Mouse (Mus musculus): ENCODE measurements around the gene Abcg5. TPM values are rescaled to one million over a fixed set of nuclear protein-coding genes. Genes with fewer than 3 reads are reported as not detected.

The Abcg5 gene
- total RNA-seq, 2 experiments from 2014 or later = 0.12 TPM; not detected in 1

- no peak for DNase-seq (ENCODE audit: low spot score in 2 of 2)
- intact Hi-C loops (cut with DNase I) = no loop called here
Observed at GRCm38 (mm10) chr17:84688834-84689233, 6.0 kb upstream of the Abcg5 start.

DNA sequence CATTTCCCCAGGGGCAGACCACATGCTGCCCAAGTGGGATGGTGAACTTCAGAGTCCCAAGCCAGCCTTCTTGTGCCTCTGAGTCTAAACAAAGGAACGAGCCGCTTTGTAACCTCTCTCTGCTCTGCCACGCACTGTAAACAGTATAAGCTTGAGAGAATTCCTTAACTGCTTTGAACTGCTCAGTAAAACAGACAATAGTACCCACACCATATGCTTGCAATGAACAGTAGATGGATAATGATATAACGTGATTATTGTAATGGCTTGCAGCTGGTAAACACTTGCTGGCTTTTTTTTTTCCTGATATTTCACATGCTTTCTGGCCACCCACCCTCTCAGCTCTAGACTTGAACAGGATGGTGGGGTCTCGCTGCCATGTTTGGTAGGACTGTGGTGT, 5.2 kb upstream of the Abcg5 start:
- DNase-seq (ENCODE audit: low spot score in 2 of 2) = no peak
- intact Hi-C loops (cut with DNase I) = loop anchor here (1.0 kb wide), 1 partner anchor 23 kb away; no protein-coding TSS in a partner anchor

DNA sequence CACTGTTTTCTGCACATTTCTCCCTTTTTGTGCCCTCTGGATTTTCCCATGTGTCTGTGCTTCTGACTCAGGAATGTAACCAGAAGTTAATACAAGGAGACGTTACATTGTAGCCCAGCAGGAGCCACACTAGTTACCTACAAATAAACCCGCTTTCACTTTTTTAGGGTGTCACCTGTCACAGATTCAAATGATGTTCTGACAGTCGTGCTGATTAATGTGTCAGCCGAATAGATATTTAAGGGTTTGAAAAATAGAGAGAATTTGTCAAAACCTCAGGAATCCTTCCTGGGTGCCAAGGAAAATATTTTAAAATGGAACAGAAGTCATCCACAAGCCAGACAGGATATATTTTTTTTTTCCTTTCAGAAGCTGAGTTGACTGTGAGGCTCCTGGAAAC, 2.5 kb upstream of the Abcg5 start:
- no peak for DNase-seq (ENCODE audit: low spot score in 2 of 2)
- intact Hi-C loops (cut with DNase I) = no loop called here

DNA sequence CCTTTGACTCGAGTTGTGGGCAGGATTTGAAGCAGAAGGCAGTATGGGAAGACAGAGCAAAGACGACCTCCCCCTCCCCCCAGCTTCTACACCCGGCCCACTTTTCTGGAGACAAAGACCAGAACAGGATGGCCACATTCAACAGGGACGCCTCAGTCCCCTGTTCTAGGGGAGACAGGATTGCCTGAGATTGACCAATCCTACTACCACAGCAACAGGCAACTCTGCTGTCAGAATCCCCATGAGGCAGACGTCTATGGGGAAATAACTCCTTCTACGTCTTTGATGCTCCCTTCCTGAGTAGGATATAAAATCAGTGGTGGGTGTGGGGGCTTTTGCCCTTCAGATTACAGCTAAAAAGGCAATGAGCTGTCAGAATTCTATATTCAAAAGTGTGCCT, 1.5 kb upstream of the Abcg5 start:
- intact Hi-C loops (cut with DNase I) = no loop called here
- no peak for DNase-seq (ENCODE audit: low spot score in 2 of 2)

GRCm38 (mm10) chr17:84681670-84682069, 1.1 kb downstream of the Abcg5 start:
- intact Hi-C loops (cut with DNase I) = no loop called here
- no peak for DNase-seq (ENCODE audit: low spot score in 2 of 2)

DNA sequence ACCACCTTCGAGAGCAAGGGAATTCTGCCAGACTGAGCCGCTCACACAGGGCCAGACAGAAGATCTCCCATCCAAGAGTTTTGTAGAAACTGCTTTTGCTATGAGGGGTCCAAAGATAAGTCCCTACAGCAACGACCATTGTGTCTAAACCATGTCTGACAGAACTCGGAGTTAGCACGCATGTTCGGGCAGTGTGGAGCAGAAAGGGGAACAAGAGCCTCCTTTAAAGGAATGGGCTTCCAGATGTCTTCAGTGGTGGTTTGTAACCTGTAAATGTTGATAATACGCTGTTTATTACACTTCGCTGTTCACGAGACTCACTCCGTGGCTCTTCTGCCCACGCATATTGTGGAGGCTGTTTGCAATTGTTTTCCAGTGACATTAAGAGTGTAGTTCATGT, 5.2 kb downstream of the Abcg5 start:
- no peak for DNase-seq (ENCODE audit: low spot score in 2 of 2)
- intact Hi-C loops (cut with DNase I) = no loop called here

GRCm38 (mm10) chr17:84675951-84676366, 6.9 kb downstream of the Abcg5 start, which contains the start of gene Abcg8:
Gene Abcg8 (plus strand): TSS chr17:84676302.
- intact Hi-C loops (cut with DNase I) = no loop called here
- DNase-seq (ENCODE audit: low spot score in 2 of 2) = no peak

- DNase-seq (ENCODE audit: low spot score in 2 of 2) = peak in 1 of 2 experiments; percentile 18
- intact Hi-C loops (cut with DNase I) = no loop called here
Observed at GRCm38 (mm10) chr17:84675204-84675603, 7.6 kb downstream of the Abcg5 start.

DNA sequence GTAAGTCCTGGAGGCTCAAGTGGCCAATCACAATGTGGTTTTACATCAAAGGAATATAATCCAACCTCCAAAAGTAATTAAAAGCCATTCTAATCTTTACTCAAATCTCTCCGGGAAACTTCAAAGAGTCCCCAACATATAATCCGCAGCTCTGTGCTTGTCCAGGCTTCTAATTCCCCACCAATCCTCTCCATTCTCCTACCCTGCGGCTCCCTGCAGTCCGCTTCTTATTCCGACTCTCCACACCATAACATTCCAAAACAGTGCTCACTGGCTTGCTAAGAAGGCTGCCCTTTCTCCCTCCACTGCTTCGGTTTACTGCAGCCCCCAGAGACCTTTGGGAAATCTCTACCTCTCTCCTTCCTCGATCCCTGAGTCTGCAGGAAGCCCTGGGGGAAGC, 8.8 kb downstream of the Abcg5 start:
- intact Hi-C loops (cut with DNase I) = no loop called here
- no peak for DNase-seq (ENCODE audit: low spot score in 2 of 2)

DNA sequence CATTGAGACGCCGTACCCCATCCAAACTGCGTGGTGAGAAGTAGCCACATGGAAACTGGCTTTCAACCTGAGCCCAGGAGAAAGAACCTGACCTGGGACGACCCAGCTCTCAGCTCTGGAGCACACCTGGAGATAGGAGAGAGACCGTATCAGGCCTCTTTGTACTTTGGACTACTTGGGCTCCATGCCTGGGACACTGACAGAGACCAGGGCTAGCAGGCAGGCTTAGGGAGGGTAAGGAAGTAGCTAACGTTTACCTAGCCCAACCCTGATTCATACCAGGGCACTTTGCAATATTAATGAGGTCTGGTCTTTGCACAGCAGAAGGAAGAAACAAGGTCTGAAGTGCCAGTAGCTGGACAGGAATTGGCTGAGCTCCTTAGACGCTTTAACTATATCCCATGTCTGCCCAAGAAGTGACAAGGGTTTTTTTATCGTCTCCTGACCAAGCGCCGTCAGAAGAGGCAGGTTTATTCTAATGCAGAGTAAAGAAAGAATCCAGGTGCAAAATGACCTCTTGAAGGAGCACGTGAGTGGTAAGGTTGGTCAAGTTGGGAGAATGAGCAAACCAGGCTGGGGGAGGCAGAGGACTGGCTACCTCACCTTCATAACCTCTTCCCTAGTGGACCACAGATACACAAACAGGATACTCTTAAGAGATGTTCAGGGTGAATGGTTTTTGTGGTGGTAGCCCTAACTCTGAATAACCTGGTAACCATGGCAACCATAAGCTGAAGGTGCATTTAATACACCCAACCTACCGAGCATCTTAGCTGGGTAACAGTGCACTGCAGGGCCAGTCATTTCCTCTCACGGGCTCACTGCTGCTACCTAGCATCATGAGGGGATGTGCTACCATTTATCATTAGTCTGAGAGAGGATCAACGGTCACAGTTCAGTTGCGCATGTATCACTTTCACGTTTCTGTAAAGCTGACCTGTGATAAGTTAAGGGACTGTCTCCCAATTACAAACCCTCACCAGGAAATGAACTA, 10.1 kb downstream of the Abcg5 start:
- intact Hi-C loops (cut with DNase I) = no loop called here
- DNase-seq (ENCODE audit: low spot score in 2 of 2) = no peak

- intact Hi-C loops (cut with DNase I) = no loop called here
- no peak for DNase-seq (ENCODE audit: low spot score in 2 of 2)
Observed at GRCm38 (mm10) chr17:84667848-84668247, 15.0 kb downstream of the Abcg5 start.

DNA sequence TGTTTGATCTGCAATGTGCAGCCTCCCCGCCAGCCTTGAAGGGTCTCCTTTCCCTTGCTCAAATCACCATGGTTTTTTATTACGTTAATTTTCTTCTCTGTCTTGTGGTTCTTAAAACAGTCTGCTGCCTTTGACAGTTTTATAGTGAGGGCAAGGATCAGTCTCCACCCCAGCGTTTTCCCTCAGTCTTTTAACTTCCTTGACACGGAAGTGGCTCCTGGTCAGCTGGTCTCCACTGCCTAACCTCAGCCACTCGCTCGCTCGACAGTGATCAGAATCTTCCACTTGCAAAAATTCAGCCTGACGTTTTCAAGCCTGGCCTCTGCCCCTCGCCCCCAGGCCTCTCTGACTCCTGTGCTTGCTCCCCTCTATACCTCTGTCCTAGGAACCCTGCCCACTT, 17.1 kb downstream of the Abcg5 start:
- intact Hi-C loops (cut with DNase I) = loop anchor here (1.0 kb wide), 1 partner anchor 22 kb away; no protein-coding TSS in a partner anchor
- DNase-seq (ENCODE audit: low spot score in 2 of 2) = no peak

DNA sequence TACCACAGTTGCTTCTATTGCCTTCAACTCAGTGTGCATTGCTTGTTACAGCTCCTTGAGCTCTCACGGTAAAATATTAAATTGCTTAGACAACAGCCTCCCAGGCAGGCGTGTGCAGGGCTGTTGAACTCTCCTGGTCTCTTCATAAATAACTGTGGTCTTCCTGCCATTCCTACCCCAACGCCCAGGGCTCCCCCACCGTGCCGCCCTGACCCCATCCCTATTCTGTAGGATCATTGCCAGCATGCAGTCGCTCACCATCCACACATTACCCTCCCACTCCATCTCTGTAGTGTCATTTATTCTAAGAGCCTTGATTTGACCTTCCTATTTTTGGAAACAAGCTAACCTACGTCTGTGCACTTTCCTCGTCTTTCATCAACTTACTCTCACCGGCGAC, 17.8 kb downstream of the Abcg5 start:
- no peak for DNase-seq (ENCODE audit: low spot score in 2 of 2)
- intact Hi-C loops (cut with DNase I) = loop anchor here (1.0 kb wide), 1 partner anchor 22 kb away; no protein-coding TSS in a partner anchor

GRCm38 (mm10) chr17:84658951-84659350, 23.9 kb downstream of the Abcg5 start:
- intact Hi-C loops (cut with DNase I) = no loop called here

GRCm38 (mm10) chr17:84658195-84658594, 24.6 kb downstream of the Abcg5 start:
- intact Hi-C loops (cut with DNase I) = no loop called here
- no peak for DNase-seq (ENCODE audit: low spot score in 2 of 2)

More at GRCm38 (mm10) chr17:84658951-84659350, 23.9 kb downstream of the Abcg5 start:
- DNase-seq (ENCODE audit: low spot score in 2 of 2) = no peak

DNA sequence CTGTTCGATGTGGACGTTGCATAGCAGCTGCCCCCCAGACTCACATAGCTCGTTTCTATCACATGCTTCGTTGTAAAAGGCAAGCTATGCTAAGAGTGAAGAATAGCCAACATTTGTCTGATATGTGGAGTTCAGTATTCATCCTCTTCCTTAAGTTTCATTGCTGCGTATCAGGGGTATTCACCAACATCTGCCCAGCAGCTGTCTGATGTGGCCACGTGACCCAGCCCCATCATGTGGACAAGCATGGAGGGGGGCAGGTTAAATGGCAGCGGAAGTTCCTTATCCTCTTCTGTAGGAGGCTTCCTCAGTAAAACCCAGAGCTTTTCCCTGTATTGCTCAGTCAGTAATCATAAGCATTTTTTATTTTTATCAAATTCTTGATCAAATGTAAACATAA, 25.0 kb downstream of the Abcg5 start:
- intact Hi-C loops (cut with DNase I) = no loop called here
- DNase-seq (ENCODE audit: low spot score in 2 of 2) = no peak

DNA sequence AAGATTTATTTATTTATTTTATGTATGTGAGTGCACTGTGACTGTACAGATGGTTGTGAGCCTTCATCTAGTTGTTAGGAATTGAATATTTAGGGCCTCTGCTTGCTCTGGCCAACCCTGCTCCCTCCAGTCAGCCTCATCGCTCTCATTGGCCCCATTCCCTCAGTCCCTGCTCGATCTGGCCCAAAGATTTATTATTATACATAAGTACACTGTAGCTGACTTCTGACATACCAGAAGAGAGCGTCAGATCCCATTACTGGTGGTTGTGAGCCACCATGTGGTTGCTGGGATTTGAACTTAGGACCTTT, 25.4 kb downstream of the Abcg5 start:
- intact Hi-C loops (cut with DNase I) = no loop called here
- DNase-seq (ENCODE audit: low spot score in 2 of 2) = no peak

DNA sequence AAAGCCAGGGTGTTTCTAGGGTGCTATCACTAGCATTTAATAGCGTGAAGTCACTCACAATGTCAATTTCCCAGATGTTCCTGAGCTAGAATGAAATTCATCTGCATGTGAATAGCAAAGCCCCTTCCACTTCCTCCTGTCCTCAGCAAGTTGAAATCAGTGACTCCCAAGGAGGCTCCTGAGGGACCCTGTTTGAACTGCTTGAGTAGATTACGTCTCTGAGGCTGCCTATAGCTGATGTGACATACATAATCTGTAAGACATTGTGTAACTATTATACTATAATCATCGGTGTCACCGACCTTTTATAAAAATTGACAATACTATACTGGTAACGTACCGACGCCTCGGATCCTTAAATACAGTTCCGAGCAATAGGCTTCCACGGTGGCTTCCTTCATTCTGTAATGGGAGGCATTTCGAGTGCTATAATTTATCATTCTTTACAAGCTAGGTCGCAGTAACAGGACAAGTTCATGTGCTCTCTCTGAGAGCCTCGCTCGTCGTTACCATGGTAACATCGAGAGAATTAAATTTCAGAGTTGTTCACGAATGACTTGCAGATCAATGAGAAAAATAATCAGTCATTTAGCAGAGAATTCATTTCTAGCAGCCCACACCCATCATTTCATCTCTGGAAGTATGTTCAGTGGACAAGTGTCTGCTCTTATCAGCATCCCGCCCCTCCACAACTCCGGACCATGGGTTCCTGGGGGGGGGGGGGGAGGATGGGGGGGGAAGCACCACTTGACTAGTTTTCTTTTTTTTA, 26.0 kb downstream of the Abcg5 start:
- intact Hi-C loops (cut with DNase I) = no loop called here
- no peak for DNase-seq (ENCODE audit: low spot score in 2 of 2)

DNA sequence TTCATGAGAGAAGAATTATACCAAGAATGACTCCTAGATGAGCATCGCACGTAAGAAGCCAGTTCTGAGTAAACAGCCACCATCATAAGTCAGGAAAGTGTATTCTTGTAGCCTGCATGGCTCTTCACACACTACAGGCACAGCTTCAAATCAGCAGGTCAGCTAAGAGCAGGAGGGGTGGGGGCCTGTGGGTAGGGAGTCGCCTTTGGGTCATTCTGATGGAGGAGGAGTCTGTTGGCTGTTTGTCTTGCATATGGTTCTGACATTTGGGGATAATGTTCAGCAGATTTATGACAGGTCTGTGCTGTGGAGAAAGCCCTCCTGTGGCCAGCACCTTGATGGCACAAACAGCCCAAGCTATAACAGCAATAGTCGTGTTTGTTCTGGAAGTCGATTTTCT, 26.6 kb downstream of the Abcg5 start:
- intact Hi-C loops (cut with DNase I) = no loop called here
- no peak for DNase-seq (ENCODE audit: low spot score in 2 of 2)

- intact Hi-C loops (cut with DNase I) = no loop called here
- no peak for DNase-seq (ENCODE audit: low spot score in 2 of 2)
Observed at GRCm38 (mm10) chr17:84653544-84653943, 29.3 kb downstream of the Abcg5 start.
